Mouse (Mus musculus) heart, embryonic 11.5 days (tissue): Measurements from ENCODE around the gene Lhfpl4. TPM values are rescaled to one million over a fixed set of nuclear protein-coding genes. Genes with fewer than 3 reads are reported as not detected.

Experiments used
- ATAC-seq: fragments of 200-750 bp; cut with Nextera tagmentation; replicated peaks from 2 replicates; pipeline ENCODE4 v1.8.0; 2017; ENCODE audit warnings: moderate library complexity; ENCODE audit not compliant: insufficient number of reproducible peaks, low FRiP score, low TSS enrichment
- H3K27ac ChIP-seq: fragments of 300-500 bp; sonication (generic); 2 replicates; pipeline ENCODE4 v1.5.1; 2014; ENCODE audit warnings: mild to moderate bottlenecking, low read depth, low read length
- H3K27me3 ChIP-seq: fragments of 300-500 bp; sonication (generic); 2 replicates; pipeline ENCODE4 v1.6.1; 2014; ENCODE audit warnings: mild to moderate bottlenecking, low read length, mixed read lengths; ENCODE audit not compliant: control insufficient read depth, insufficient read depth
- H3K36me3 ChIP-seq: fragments of 300-500 bp; sonication (generic); 2 replicates; pipeline ENCODE4 v1.6.1; 2014; ENCODE audit warnings: mild to moderate bottlenecking, low read length, moderate library complexity, mixed read lengths; ENCODE audit not compliant: control insufficient read depth, insufficient read depth
- H3K4me1 ChIP-seq: fragments of 300-500 bp; sonication (generic); 2 replicates; pipeline ENCODE4 v1.6.1; 2014; ENCODE audit warnings: low read length; ENCODE audit not compliant: control insufficient read depth, insufficient read depth
- H3K4me2 ChIP-seq: fragments of 300-500 bp; sonication (generic); 2 replicates; pipeline ENCODE4 v1.6.1; 2014; ENCODE audit warnings: mild to moderate bottlenecking, moderate library complexity
- H3K4me3 ChIP-seq: fragments of 300-500 bp; sonication (generic); 2 replicates; pipeline ENCODE4 v1.5.1; 2014; ENCODE audit warnings: low read depth, low read length
- H3K9ac ChIP-seq: fragments of 300-500 bp; sonication (generic); 2 replicates; pipeline ENCODE4 v1.6.1; 2014; ENCODE audit warnings: mild to moderate bottlenecking, low read depth, low read length, moderate library complexity
- H3K9me3 ChIP-seq: fragments of 300-500 bp; sonication (generic); replicated peaks from 2 replicates; pipeline ENCODE4 v1.6.1; 2016; ENCODE audit warnings: low read length; ENCODE audit not compliant: control insufficient read depth
- WGBS: fragments of 180-500 bp; shearing (Covaris S2); extraction: QIAGEN DNeasy Blood & Tissue Kit; methylation state at CpG from one replicate; pipeline ENCODE4 v1.1.7; 2014; ENCODE audit not compliant: insufficient replicate concordance; 5-methylcytosine and 5-hydroxymethylcytosine counted together
- polyA plus RNA-seq: library from polyadenylated mRNA; unstranded; fragments of >200 nt; fragmentation: Nextera tagmentation; extraction: Ambion mirVana; gene quantifications from 2 replicates; pipeline ENCODE4 v1.2.1, GENCODE M21; 2014

Lhfpl4 gene
- polyA plus RNA-seq: 0.23 and 0.39 TPM in 2 replicates

DNA sequence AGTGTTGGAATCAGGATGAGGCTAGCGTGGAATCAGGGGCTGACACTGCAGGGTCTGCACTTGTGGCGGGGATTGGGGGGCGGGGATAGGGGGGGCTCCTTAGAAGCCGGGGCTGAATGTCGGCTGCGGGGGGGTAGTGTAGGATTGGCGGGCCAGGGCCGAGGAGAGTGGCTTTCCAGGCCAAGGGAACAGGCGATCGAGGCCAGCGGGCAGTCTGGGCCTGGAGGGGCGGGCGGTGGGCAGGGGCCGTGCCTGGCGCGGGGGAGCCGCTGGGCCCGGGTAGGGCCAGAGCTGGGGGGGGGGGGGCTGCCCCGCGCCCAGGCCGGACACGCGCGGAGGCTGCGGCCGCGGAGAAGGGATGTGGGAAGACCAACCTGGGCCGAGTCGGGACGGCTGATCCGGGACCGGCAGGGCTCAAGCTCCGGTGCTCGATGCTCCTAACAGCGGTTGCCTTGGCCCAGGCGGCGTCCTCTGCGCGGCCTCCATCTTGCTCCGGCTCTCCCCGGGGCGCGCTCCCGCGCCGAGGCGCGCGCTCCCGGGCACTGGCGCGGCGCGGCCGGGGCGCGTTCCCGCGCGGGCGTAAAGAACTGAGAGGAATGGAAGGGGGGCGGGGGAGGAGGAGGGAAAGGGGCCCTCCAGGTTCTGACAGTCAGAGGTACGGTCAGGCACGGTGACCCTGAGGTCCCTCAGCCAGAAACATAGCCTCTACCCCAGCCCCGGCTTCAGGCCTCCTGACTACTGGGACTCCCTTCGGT, at the start of gene Lhfpl4:
Gene Lhfpl4, minus strand, starts transcription at position 544 of the 755 bp plus-strand sequence.
- peak; percentile 57; the same call in 1 of the 2 replicates for ATAC-seq

DNA sequence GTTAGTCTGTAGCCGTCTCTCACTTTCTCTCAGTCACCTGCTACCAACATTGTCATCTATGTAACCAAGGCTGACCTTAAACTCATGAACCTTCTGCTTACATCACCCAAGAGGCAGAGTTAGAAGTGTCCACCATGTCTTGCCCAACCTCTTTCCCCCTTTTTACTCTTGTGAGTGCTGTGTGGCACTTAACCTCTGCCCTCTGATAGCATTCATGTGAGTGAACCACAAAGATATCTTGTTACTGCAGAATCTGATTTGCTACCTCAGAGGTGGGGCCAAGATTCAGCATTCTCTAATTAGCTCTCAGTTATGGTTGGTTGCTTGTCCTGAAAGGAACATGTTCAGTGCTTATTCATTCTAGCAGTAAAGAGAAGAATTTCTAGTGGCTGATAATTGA, 47.6 kb upstream of the Lhfpl4 start:
- no peaks in the 10 kb centered on the region for H3K36me3 ChIP-seq
- H3K9me3 ChIP-seq: no peaks in the 10 kb centered on the region
- H3K4me3 ChIP-seq: no peak overlapping the region
- no peaks in the 10 kb centered on the region for H3K27me3 ChIP-seq
- no peak for ATAC-seq
- no peak overlapping the region for H3K4me2 ChIP-seq
- no peak overlapping the region for H3K9ac ChIP-seq
- H3K4me1 ChIP-seq: peaks cover 6% of the 10 kb centered on the region
- WGBS: 70% methylated on average over 1 of the region's 1 CpGs
- no peak overlapping the region for H3K27ac ChIP-seq

More for the DNA sequence above, at the start of gene Lhfpl4:
- peak within 1 kb of the TSS; percentile 72 for H3K4me2 ChIP-seq
- H3K9me3 ChIP-seq: no peaks in the 10 kb centered on the region
- peak within 1 kb of the TSS; percentile 48 for H3K4me3 ChIP-seq
- no peaks in the 10 kb centered on the region for H3K36me3 ChIP-seq
- H3K27me3 ChIP-seq: peaks cover 40% of the 10 kb centered on the region
- no peak within 1 kb of the TSS for H3K27ac ChIP-seq
- no peak within 1 kb of the TSS for H3K9ac ChIP-seq
- peaks cover 8% of the 10 kb centered on the region; the same call in 1 of the 2 replicates for H3K4me1 ChIP-seq
- WGBS: 2% methylated on average over 38 of the region's 66 CpGs

DNA sequence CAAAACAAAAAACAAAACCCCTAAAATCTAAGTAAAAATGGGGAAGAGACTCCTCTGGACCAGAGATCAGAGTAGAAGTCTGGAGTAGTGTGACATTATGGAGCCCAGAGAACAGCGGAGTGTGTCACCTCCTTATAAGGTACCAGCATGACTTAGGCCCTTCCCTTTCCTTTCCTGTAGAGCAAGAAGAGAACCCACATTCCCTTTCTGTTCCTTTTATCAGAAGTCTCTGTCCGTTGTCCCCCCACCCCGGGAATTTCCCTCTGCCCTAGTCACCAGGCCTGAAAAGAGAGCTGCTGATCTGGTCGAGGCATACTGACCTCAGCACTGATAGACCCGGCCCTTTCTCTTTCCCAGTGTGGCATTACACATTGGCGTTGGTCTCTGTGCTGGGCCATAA, 43.3 kb upstream of the Lhfpl4 start:
- no peak for ATAC-seq
- Histone ChIP-seq H3K9me3 (no peaks in the 10 kb centered on the region), H3K4me1 (peaks cover 6% of the 10 kb centered on the region), H3K27ac (no peak overlapping the region), H3K27me3 (no peaks in the 10 kb centered on the region), H3K4me3 (peak overlapping the region; percentile 98), H3K36me3 (no peaks in the 10 kb centered on the region), H3K4me2 (peak overlapping the region; percentile 91), H3K9ac (peak overlapping the region; percentile 84)
- WGBS: 16% methylated on average over 6 of the region's 6 CpGs

DNA sequence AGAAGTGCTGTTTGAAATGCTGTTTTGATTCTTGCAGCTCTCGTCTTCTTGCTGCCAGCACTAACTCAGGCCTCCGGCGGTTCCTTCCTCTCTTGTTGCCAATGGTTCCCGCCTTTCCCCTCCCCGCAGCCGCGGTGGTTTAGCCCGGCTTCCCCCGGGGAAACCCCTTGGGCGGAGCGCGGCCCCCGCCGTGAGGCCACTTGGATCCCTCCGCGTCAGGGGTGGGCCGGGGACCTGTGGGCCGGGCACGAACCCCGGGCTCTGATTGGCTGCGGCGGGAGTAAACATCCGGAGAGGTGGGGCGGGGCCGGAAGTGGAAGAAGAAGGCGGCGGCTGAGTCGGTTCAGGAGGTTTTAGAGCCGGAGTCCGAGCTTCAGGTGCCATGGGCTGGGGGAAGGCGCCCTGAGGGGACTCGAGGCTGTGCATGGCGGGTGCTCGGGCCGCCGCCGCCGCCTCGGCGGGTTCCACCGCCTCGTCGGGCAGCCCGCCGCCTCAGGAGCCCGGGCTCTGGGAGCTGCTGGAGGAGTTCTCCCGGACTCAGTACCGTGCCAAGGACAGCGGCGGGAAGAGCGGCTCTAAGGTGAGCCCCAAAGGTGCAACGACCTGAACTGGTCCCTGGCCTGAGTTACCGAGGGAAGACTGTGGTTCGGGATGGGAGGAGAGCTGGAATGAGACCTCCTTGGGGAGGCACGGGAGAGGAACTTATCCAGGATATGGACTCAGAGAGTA, 42.5 kb upstream of the Lhfpl4 start, which contains the start of gene Mtmr14:
Gene Mtmr14, plus strand, starts transcription at position 302 of the 729 bp plus-strand sequence.
- no peaks in the 10 kb centered on the region for H3K36me3 ChIP-seq
- peak; percentile 99 for ATAC-seq
- H3K27me3 ChIP-seq: no peaks in the 10 kb centered on the region
- H3K9ac ChIP-seq: peak within 1 kb of the TSS; percentile 84
- 0 out of 2 replicates have a peak within 1 kb of the TSS, but pooled peaks have one; percentile 10 for H3K27ac ChIP-seq
- peak within 1 kb of the TSS; percentile 98 for H3K4me3 ChIP-seq
- H3K4me2 ChIP-seq: peak within 1 kb of the TSS; percentile 91
- peaks cover 6% of the 10 kb centered on the region for H3K4me1 ChIP-seq
- under 1% methylated on average over 54 of the region's 55 CpGs for WGBS
- H3K9me3 ChIP-seq: no peaks in the 10 kb centered on the region

DNA sequence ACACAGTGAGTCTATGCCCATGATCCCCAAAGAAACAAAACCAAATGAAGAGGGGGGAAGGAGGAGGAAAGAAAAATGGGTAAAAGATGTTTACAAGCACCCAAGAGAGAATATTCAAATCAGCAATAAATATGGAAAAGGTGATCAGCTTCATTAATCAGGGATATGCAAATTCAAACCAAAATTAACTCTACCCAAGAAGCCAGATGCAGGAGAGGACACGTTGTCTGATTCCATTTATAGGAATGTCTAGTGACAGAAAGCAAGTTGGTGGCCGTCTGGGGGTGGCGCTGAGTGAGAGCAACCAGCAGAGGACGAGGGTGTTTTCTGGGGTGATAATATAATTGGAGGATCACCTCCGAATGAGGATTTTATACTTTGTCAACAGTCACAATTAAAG, 40.0 kb upstream of the Lhfpl4 start:
- WGBS: 59% methylated on average over 5 of the region's 5 CpGs
- no peak for ATAC-seq
- H3K9me3 ChIP-seq: no peaks in the 10 kb centered on the region

DNA sequence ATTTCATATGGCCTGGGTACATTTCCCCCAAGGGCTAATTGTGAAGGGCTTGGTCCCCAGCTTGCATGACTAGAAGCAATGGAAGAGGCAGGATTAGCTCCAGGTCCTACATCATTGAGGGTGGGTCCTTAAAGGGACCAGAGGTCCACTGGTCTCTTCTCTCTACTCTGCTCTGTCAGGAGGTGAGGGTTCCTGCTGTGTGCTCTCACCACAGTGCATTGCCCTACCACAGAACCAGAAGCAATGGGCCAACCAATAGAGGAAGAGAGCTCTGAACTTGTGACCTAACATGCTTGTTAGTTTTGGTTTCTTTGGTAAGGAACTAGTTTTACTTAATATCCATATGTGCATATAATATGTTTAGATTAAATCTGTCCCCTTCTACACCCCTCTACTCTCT, 31.5 kb upstream of the Lhfpl4 start:
- Histone ChIP-seq H3K9ac (no peak overlapping the region), H3K4me3 (no peak overlapping the region), H3K27ac (no peak overlapping the region), H3K4me1 (no peaks in the 10 kb centered on the region), H3K9me3 (no peaks in the 10 kb centered on the region), H3K27me3 (no peaks in the 10 kb centered on the region), H3K36me3 (no peaks in the 10 kb centered on the region), H3K4me2 (no peak overlapping the region)
- ATAC-seq: no peak

More for the DNA sequence above, 40.0 kb upstream of the Lhfpl4 start:
- Histone ChIP-seq H3K4me1 (peaks cover 6% of the 10 kb centered on the region), H3K4me3 (no peak overlapping the region), H3K9ac (no peak overlapping the region), H3K27me3 (no peaks in the 10 kb centered on the region), H3K36me3 (no peaks in the 10 kb centered on the region), H3K27ac (no peak overlapping the region), H3K4me2 (no peak overlapping the region)

DNA sequence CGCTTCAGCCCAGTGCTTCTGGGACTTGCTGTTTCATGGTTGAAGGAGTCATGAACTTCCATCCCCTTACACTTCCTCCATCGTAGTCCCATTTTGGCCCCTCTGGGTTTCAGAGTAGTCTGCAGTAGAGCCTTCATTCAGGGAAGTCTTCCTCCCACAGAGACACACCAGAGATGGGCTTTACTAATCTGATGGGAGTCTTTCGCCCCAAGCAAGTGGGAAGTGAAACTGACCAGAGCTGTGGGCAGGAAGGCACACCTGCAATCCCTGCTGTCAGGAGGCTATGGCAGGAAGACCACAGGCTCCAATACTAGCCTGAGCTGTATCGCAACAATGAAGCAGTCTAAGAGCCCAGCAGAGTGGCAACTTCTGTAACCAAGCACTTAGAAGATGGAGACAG, 30.6 kb upstream of the Lhfpl4 start:
- no peak for ATAC-seq
- Histone ChIP-seq H3K9me3 (no peaks in the 10 kb centered on the region), H3K27ac (no peak overlapping the region), H3K36me3 (no peaks in the 10 kb centered on the region), H3K4me3 (no peak overlapping the region), H3K4me1 (no peaks in the 10 kb centered on the region), H3K9ac (no peak overlapping the region), H3K4me2 (no peak overlapping the region), H3K27me3 (no peaks in the 10 kb centered on the region)
- WGBS: 65% methylated on average over 4 of the region's 4 CpGs

DNA sequence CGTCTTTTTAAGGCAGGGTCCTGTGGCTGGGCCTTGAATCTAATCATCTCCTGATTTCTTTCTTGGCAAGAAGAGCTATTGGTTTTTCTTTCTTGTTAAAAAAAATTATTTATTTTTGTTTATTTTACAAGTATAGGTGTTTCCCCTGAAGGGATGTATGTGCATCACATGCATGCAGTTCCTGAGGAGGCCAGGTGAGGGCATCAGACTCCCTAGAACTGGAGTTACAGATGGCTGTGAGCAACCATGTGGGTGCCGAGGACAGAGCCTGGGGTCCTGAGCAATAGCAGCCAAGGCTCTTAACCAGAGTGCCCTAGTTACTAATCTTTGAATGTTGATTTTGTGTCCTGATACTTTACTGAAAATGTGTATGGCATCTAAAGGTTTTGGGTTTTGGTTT, 21.1 kb upstream of the Lhfpl4 start:
- 59% methylated on average over 2 of the region's 2 CpGs for WGBS

More for the DNA sequence above, 21.1 kb upstream of the Lhfpl4 start:
- Histone ChIP-seq H3K27ac (no peak overlapping the region), H3K9me3 (no peaks in the 10 kb centered on the region), H3K4me3 (no peak overlapping the region), H3K36me3 (no peaks in the 10 kb centered on the region), H3K27me3 (no peaks in the 10 kb centered on the region), H3K4me2 (no peak overlapping the region), H3K4me1 (no peaks in the 10 kb centered on the region), H3K9ac (no peak overlapping the region)
- ATAC-seq: no peak
